Mouse (Mus musculus) lung, adult 2 months (tissue): ENCODE measurements around the gene Gria1.

Experiments
- CTCF ChIP-seq: fragments of 200-500 bp; IDR thresholded peaks from 2 replicates; pipeline ENCODE4 v1.5.1; 2011; ENCODE audit warnings: mild to moderate bottlenecking, low read length, control low read depth; ENCODE audit not compliant: insufficient read depth
- POLR2A ChIP-seq: fragments of 200-500 bp; IDR thresholded peaks from 2 replicates; pipeline ENCODE4 v1.6.1; 2011; ENCODE audit warnings: low read depth, mild to moderate bottlenecking, control low read depth, low read length, borderline replicate concordance; ENCODE audit errors: extremely low read depth

DNA sequence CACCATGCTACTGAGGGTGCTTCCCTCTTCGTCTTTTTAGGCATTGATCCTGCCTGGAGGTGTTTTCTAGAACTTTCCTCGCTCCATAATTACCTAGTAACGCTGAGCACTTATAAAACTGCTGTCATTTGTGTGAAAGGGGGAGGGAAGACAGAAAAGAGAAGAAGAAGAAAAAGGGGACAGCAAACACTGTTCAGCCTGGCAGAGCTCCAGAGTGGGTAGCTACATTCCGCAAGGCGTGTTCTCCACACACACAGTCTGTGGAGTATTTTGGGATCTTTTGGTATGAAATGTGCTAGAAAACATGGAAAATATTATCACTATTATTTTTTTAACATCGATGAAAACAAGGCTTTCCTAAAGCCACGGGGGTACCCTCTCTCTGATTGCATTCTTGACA, 5.8 kb upstream of the Gria1 start:
- TF ChIP-seq CTCF (no peak), POLR2A (no peak)
